Mouse (Mus musculus) forebrain, embryonic 12.5 days (tissue): Measurements from ENCODE around the gene Supt3. TPM values are rescaled to one million over a fixed set of nuclear protein-coding genes. Genes with fewer than 3 reads are reported as not detected.

Source experiments
- polyA plus RNA-seq: library from polyadenylated mRNA; unstranded; fragments of >200 nt; fragmentation: Nextera tagmentation; extraction: Ambion mirVana; gene quantifications from 2 replicates; pipeline ENCODE4 v1.2.1, GENCODE M21; 2016

The Supt3 gene
- polyA plus RNA-seq, 1 experiment from 2014 or later, result 21.7 TPM

Other genes with a start within 250 kb of the Supt3 start
- gene Runx2, start 37.6 kb downstream of the Supt3 start, polyA plus RNA-seq, result 3.0 and 3.4 TPM in 2 replicates